Mouse (Mus musculus) liver, embryonic 14.5 days (tissue): ENCODE results near the gene Fancg. TPM values are rescaled to one million over a fixed set of nuclear protein-coding genes. Genes with fewer than 3 reads are reported as not detected.
A peak's percentile ranks its signal among the peaks of the same experiment; 100 is the strongest.

Source experiments
- ATAC-seq: fragments of 200-750 bp; cut with Nextera tagmentation; 2 replicates; pipeline ENCODE4 v1.8.0; 2017; ENCODE audit warnings: moderate number of reproducible peaks, mild to moderate bottlenecking, moderate library complexity; ENCODE audit not compliant: insufficient read depth
- DNase-seq, 3 experiments: peaks; one replicate each; pipeline ENCODE4 v3.0.0-alpha.2; 2012 to 2013; ENCODE audit warnings: low read depth in 3 of 3, low spot score in 3 of 3
- H3K27ac ChIP-seq: fragments of 300-500 bp; sonication (generic); 2 replicates; pipeline ENCODE4 v1.5.1; 2014; ENCODE audit warnings: moderate library complexity, mild to moderate bottlenecking, control low read depth, inconsistent platforms
- H3K27me3 ChIP-seq: fragments of 300-500 bp; sonication (generic); 2 replicates; pipeline ENCODE4 v1.6.1; 2014; ENCODE audit warnings: mild to moderate bottlenecking, low read length, moderate library complexity; ENCODE audit not compliant: control insufficient read depth, insufficient read depth
- H3K36me3 ChIP-seq: fragments of 300-500 bp; sonication (generic); replicated peaks from 2 replicates; pipeline ENCODE4 v1.6.1; 2014; ENCODE audit warnings: low read depth; ENCODE audit not compliant: control insufficient read depth, insufficient read depth
- H3K4me1 ChIP-seq, 2 experiments: fragments of 200-500 bp in 1 of 2; fragments of 300-500 bp in 1 of 2; sonication (generic) in 1 of 2; replicated peaks; 2 replicates each; pipeline ENCODE4 v1.6.1; 2012 to 2014; ENCODE audit warnings: antibody characterized with exemption in 1 of 2, inconsistent platforms in 1 of 2, low read length in 1 of 2; ENCODE audit not compliant: control insufficient read depth in 2 of 2, insufficient read depth in 2 of 2
- H3K4me2 ChIP-seq: fragments of 300-500 bp; sonication (generic); 2 replicates; pipeline ENCODE4 v1.6.1; 2014; ENCODE audit warnings: low read depth, mild to moderate bottlenecking, control low read depth, moderate library complexity
- H3K4me3 ChIP-seq, 2 experiments: fragments of 200-500 bp in 1 of 2; fragments of 300-500 bp in 1 of 2; sonication (generic) in 1 of 2; 2 replicates each; pipeline ENCODE4 v1.5.1; 2012 to 2014; ENCODE audit warnings: low read depth in 2 of 2, low read length in 2 of 2, mild to moderate bottlenecking in 2 of 2, control low read depth in 1 of 2, inconsistent platforms in 1 of 2, moderate library complexity in 1 of 2; ENCODE audit not compliant: insufficient read depth in 1 of 2
- H3K9ac ChIP-seq: fragments of 300-500 bp; sonication (generic); replicated peaks from 2 replicates; pipeline ENCODE4 v1.6.1; 2014; ENCODE audit warnings: mild to moderate bottlenecking, control low read depth, moderate library complexity
- H3K9me3 ChIP-seq: fragments of 300-500 bp; sonication (generic); 2 replicates; pipeline ENCODE4 v1.6.1; 2016; ENCODE audit warnings: low read length, mixed read lengths; ENCODE audit not compliant: control insufficient read depth
- CTCF ChIP-seq: IDR thresholded peaks from 2 replicates; pipeline ENCODE4 v1.5.1; 2016; ENCODE audit warnings: antibody characterized with exemption, low read depth, control low read depth
- EP300 ChIP-seq: IDR thresholded peaks from 2 replicates; pipeline ENCODE4 v1.6.1; 2016; ENCODE audit warnings: antibody characterized with exemption, low read depth
- WGBS: fragments of 180-500 bp; shearing (Covaris S2); extraction: QIAGEN DNeasy Blood & Tissue Kit; methylation state at CpG from one replicate; pipeline ENCODE4 v1.1.7; 2014; ENCODE audit not compliant: insufficient replicate concordance; 5-methylcytosine and 5-hydroxymethylcytosine counted together
- polyA plus RNA-seq, 2 experiments: library from polyadenylated mRNA; depleted of rRNA in 1 of 2; stranded (reverse) in 1 of 2; unstranded in 1 of 2; fragments of >200 nt; fragmentation: Nextera tagmentation in 1 of 2; extraction: Ambion mirVana in 1 of 2; gene quantifications; 2 replicates each; pipeline versions ENCODE4 v1.2.1 to v1.2.3; 2012 to 2014

Gene Fancg
- polyA plus RNA-seq, 2 experiments, result 8.3 to 9.9 TPM

DNA sequence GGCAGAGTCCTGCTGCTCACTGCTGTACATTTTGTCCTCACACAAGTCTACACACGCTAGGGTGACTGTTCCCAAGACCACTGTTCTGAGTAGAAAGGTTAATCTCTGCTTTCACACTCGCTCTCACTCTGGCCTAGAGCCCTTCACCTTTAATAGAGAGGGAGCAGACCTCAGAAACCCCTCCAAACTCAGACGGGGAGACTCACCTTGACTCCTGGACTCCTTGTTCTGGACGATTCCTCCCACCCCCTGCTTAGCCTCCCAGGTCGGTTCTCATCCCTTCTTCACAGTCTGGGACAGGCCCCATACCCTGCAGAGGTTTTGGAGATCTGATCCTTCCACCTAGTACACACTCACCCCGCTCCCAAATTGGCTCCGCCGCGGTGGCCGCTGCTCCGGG, 29.3 kb upstream of the Fancg start:
- 8% methylated on average over 11 of the region's 11 CpGs for WGBS
- no peaks in the 10 kb centered on the region for H3K27me3 ChIP-seq
- no peaks in the 10 kb centered on the region for H3K9me3 ChIP-seq
- peak; percentile 13 for ATAC-seq
- peak overlapping the region; percentile 76 to 84 for H3K4me3 ChIP-seq
- peaks cover 14% of the 10 kb centered on the region for H3K36me3 ChIP-seq
- TF ChIP-seq CTCF (no peak), EP300 (no peak)
- H3K27ac ChIP-seq, result peak overlapping the region; percentile 98
- DNase-seq, result no peak
- peak overlapping the region; percentile 86 for H3K4me2 ChIP-seq
- H3K9ac ChIP-seq, result peak overlapping the region; percentile 93
- H3K4me1 ChIP-seq, result peaks cover 35 to 45% of the 10 kb centered on the region in 2 experiments

DNA sequence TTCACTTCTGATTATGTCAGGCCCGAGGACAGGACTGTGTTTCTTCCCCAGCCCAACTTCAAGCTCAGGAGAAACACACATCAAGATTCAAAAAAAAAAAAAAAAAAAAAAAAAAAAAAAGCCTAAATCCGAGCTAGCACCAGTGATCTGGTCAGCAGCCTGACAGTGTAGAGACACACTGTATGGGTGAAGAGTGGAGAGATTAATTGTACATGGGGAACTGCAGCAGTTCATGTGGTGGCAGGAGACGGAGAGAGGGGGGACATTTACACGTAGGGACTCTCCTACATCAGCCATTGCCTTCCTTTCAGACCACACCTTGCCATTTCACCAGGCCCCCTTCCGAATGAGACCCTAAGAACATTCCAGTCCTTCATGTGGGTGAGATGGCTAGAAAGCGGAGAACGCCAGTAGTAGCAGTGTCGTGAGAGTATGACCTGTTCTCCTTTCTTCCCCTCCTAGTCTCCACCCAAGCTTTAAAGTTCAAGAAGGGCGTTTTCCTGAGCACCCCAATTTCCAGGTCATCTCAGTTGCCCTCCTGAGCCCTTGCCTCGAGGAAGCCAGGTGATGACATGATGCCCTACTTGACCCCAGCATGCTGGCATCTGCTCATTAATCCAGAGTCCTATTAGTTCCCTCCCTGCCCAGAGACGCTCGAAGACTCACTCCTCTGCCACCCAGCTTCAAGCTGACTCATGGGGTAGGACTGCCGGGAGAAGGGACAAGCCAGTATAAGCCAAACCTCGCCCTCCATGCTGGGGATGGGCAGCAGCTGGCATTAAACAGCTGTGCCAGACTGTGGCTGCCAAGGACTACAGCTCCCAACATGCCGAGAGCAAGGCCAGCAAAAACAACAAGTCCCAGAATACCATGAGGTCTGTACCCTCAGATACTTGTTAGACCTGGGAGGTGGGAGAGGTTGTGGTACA, 28.5 kb upstream of the Fancg start:
- Histone ChIP-seq H3K9ac (peak overlapping the region; percentile 93), H3K36me3 (peaks cover 20% of the 10 kb centered on the region), H3K4me1 (peaks cover 33 to 38% of the 10 kb centered on the region in 2 experiments), H3K27ac (peak overlapping the region; percentile 98), H3K9me3 (no peaks in the 10 kb centered on the region), H3K27me3 (no peaks in the 10 kb centered on the region), H3K4me3 (peak overlapping the region; percentile 76 to 84), H3K4me2 (peak overlapping the region; percentile 86)
- TF ChIP-seq CTCF, result no peak
- TF ChIP-seq EP300, result no peak
- DNase-seq (peak in 1 of 3 experiments; percentile 47), ATAC-seq (peak; percentile 29; the same call in 1 of the 2 replicates)
- 40% methylated on average over 15 of the region's 15 CpGs for WGBS

GRCm38 (mm10) chr4:43037860-43038566, 27.7 kb upstream of the Fancg start:
- Histone ChIP-seq H3K36me3 (peaks cover 22% of the 10 kb centered on the region), H3K4me1 (peaks cover 30 to 35% of the 10 kb centered on the region in 2 experiments), H3K4me3 (peak overlapping the region; percentile 76 to 84), H3K9me3 (no peaks in the 10 kb centered on the region), H3K4me2 (peak overlapping the region; percentile 86), H3K27ac (peak overlapping the region; percentile 98), H3K9ac (peak overlapping the region; percentile 93), H3K27me3 (no peaks in the 10 kb centered on the region)
- DNase-seq (peak; percentile 85 to 86 (median 86)), ATAC-seq (peak; percentile 63)
- TF ChIP-seq CTCF, result no peak; the same call in 1 of the 2 replicates
- TF ChIP-seq EP300, result peak; percentile 95
- WGBS, result under 1% methylated on average over 4 of the region's 4 CpGs

DNA sequence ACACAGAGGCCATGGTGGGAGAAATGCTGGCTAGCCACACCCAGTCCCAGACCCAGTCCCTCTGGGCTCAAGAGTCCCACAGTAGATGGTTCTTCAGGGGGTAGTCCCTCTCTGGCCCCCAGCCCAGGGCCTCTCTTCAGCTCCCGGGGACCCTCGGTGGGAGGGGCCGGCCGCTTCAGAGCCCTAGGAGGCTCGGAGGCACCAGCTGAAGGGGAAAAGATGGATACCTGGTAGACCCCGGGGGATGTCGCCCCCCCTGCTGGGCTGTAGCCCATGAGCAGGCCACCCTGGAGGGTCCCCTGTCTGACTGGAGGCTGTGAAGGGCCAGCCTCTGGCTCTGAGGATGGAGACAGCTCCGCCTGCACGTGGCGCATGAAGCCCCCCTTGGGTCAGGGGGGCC, 26.1 kb upstream of the Fancg start:
- H3K4me3 ChIP-seq, result peak overlapping the region in 1 of 2 experiments; percentile 76; a peak in 2 of 4 replicates
- peaks cover 22% of the 10 kb centered on the region for H3K36me3 ChIP-seq
- H3K4me1 ChIP-seq, result peaks cover 35 to 38% of the 10 kb centered on the region in 2 experiments
- peak overlapping the region; percentile 86 for H3K4me2 ChIP-seq
- H3K27ac ChIP-seq, result no peak overlapping the region
- H3K27me3 ChIP-seq, result no peaks in the 10 kb centered on the region
- TF ChIP-seq CTCF, result no peak
- no peak for TF ChIP-seq EP300
- H3K9ac ChIP-seq, result peak overlapping the region; percentile 93; the same call in 1 of the 2 replicates
- ATAC-seq (no peak), DNase-seq (no peak)
- whole genome bisulfite sequencing, result 82% methylated on average over 10 of the region's 10 CpGs
- H3K9me3 ChIP-seq, result no peaks in the 10 kb centered on the region
